Mouse (Mus musculus) E14TG2a.4 (cell line): ENCODE results near the gene Fyttd1.

Source experiments
- CTCF ChIP-seq: conservative IDR thresholded peaks from 2 replicates; pipeline ENCODE4 v1.5.1; 2014; ENCODE audit warnings: low read length
- NANOG ChIP-seq: IDR thresholded peaks from 2 replicates; pipeline ENCODE4 v1.6.1; 2014; ENCODE audit warnings: borderline replicate concordance, low read length, mixed read lengths
- POU5F1 ChIP-seq: IDR thresholded peaks from 2 replicates; pipeline ENCODE4 v1.6.1; 2014; ENCODE audit warnings: low read length, borderline replicate concordance

DNA sequence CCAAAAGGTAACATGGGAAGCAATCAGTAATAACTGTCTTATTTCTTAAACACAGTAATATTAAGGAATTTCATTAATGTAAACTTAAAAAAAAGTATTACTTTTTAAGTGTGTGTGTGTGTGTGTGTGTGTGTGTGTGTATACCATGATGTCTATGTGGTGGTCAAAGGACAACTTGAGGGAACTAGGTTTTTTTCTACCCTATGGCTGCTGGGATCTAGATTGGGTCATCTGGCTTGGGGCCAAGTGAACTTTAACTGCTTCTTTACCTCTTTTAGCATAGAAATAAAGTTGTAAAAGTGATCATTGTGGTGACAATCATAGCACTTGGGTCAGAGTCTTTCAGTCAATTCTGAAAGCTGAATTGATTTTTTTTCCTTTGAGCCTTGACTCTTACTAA is 18.8 kb downstream of the Fyttd1 start:
- no peak for TF ChIP-seq CTCF
- no peak for TF ChIP-seq POU5F1
- no peak for TF ChIP-seq NANOG
